Mouse (Mus musculus) embryo, embryonic 11 days (tissue): ENCODE results near the gene Vps35l.
A peak's percentile ranks its signal among the peaks of the same experiment; 100 is the strongest.

ENCODE experiments used
- DNase-seq: peaks from one replicate; pipeline ENCODE4 v3.0.0-alpha.2; 2015

Gene Vps35l

GRCm38 (mm10) chr7:118783305-118784001, 43.4 kb downstream of the Vps35l start:
- DNase-seq, result no peak

- no peak for DNase-seq
These were observed 46.1 kb downstream of the Vps35l start for GRCm38 (mm10) chr7:118786091-118786490.

GRCm38 (mm10) chr7:118787326-118787725, 47.3 kb downstream of the Vps35l start:
- no peak for DNase-seq

- DNase-seq, result peak; percentile 17
These were observed 48.5 kb downstream of the Vps35l start for GRCm38 (mm10) chr7:118788481-118788880.

GRCm38 (mm10) chr7:118790292-118790691, 50.3 kb downstream of the Vps35l start:
- DNase-seq, result no peak

- no peak for DNase-seq
These were observed 53.9 kb downstream of the Vps35l start for GRCm38 (mm10) chr7:118793899-118794298.

GRCm38 (mm10) chr7:118795779-118796178, 55.8 kb downstream of the Vps35l start:
- DNase-seq, result no peak

GRCm38 (mm10) chr7:118796838-118797237, 56.8 kb downstream of the Vps35l start:
- DNase-seq, result no peak

- no peak for DNase-seq
These were observed 57.6 kb downstream of the Vps35l start for GRCm38 (mm10) chr7:118797600-118797999.

- DNase-seq, result no peak
These were observed 58.1 kb downstream of the Vps35l start for GRCm38 (mm10) chr7:118798105-118798570.

GRCm38 (mm10) chr7:118800112-118800734, 60.2 kb downstream of the Vps35l start:
- no peak for DNase-seq

GRCm38 (mm10) chr7:118801791-118802190, 61.8 kb downstream of the Vps35l start:
- no peak for DNase-seq

GRCm38 (mm10) chr7:118803425-118803824, 63.4 kb downstream of the Vps35l start:
- DNase-seq, result no peak

- no peak for DNase-seq
These were observed 66.8 kb downstream of the Vps35l start for GRCm38 (mm10) chr7:118806631-118807411.

- no peak for DNase-seq
These were observed 67.9 kb downstream of the Vps35l start for GRCm38 (mm10) chr7:118807899-118808298.

- DNase-seq, result no peak
These were observed 71.5 kb downstream of the Vps35l start for GRCm38 (mm10) chr7:118811407-118812106.

- DNase-seq, result no peak
These were observed 73.6 kb downstream of the Vps35l start for GRCm38 (mm10) chr7:118813592-118813991.

GRCm38 (mm10) chr7:118816275-118816674, 76.2 kb downstream of the Vps35l start:
- DNase-seq, result no peak

- DNase-seq, result no peak
These were observed 77.7 kb downstream of the Vps35l start for GRCm38 (mm10) chr7:118817741-118818140.

GRCm38 (mm10) chr7:118819666-118820065, 79.6 kb downstream of the Vps35l start:
- no peak for DNase-seq

GRCm38 (mm10) chr7:118821356-118821755, 81.3 kb downstream of the Vps35l start:
- DNase-seq, result no peak

GRCm38 (mm10) chr7:118821887-118822556, 82.0 kb downstream of the Vps35l start:
- DNase-seq, result no peak
